In genomic region chr14:40905813-40906212, GRCm38 (mm10) we compare ENCODE assay signal across 23 mouse cellular contexts. TPM values are rescaled to one million over a fixed set of nuclear protein-coding genes. Genes with fewer than 3 reads are reported as not detected.
"Had no signal": no experiment of that assay in that cellular context is flagged by ENCODE, and none has a peak within 500 bp of the region (broad histone marks: within the 10 kb centered on the region; RNA-seq: fewer than 3 reads in every experiment).

No protein-coding gene starts in this region.

- H3K9ac ChIP-seq: heart, embryonic 12.5 days; hindbrain, embryonic 12.5 days; hindbrain, embryonic 14.5 days; intestine, embryonic 15.5 days; limb, embryonic 12.5 days; liver, embryonic 13.5 days; liver, embryonic 15.5 days had no signal

- H3K4me2 ChIP-seq: heart, embryonic 12.5 days; hindbrain, embryonic 12.5 days; hindbrain, embryonic 14.5 days; intestine, embryonic 15.5 days; limb, embryonic 12.5 days; liver, embryonic 11.5 days; liver, embryonic 13.5 days; liver, embryonic 15.5 days had no signal

- H3K4me3 ChIP-seq: gastrocnemius, adult 2 months; heart, embryonic 10.5 days; heart, embryonic 12.5 days; hindbrain, embryonic 10.5 days; hindbrain, embryonic 12.5 days; intestine, embryonic 15.5 days; layer of hippocampus, adult 2 months; left cerebral cortex, adult 2 months; limb, embryonic 10.5 days; limb, embryonic 12.5 days; liver, embryonic 13.5 days; liver, embryonic 15.5 days had no signal

- H3K27me3 ChIP-seq: heart, embryonic 12.5 days; hindbrain, embryonic 12.5 days; intestine, embryonic 15.5 days; limb, embryonic 12.5 days; liver, embryonic 13.5 days; liver, embryonic 15.5 days had no signal

- H3K27ac ChIP-seq: gastrocnemius, adult 2 months; heart, embryonic 10.5 days; hindbrain, embryonic 10.5 days; hindbrain, embryonic 12.5 days; hindbrain, embryonic 14.5 days; intestine, embryonic 15.5 days; layer of hippocampus, adult 2 months; left cerebral cortex, adult 2 months; limb, embryonic 10.5 days; limb, embryonic 12.5 days; liver, embryonic 13.5 days; liver, embryonic 15.5 days had no signal

- H3K9me3 ChIP-seq: heart, embryonic 10.5 days; heart, embryonic 12.5 days; hindbrain, embryonic 10.5 days; hindbrain, embryonic 12.5 days; intestine, embryonic 15.5 days; limb, embryonic 10.5 days; limb, embryonic 12.5 days; liver, embryonic 13.5 days; liver, embryonic 15.5 days had no signal

- H3K4me1 ChIP-seq: hindbrain, embryonic 12.5 days; limb, embryonic 10.5 days had no signal

- DNase-seq: gastrocnemius, adult 2 months; gastrocnemius, postnatal 10 days; gastrocnemius, postnatal 25 days; heart, adult 18-20 months; heart, postnatal 10 days; heart, postnatal 4 days; kidney, postnatal 10 days; liver; liver, embryonic 13.5 days had no signal

- ATAC-seq: hindbrain, embryonic 16.5 days; intestine, embryonic 15.5 days; intestine, postnatal 0 days had no signal

RNA-seq across cellular contexts. Expression of gene Sh2d4b, which starts 12.7 kb away (rescaled TPM):
- polyA plus RNA-seq: intestine, postnatal 0 days had no signal
